Mouse (Mus musculus) gastrocnemius, adult 2 months (tissue): ENCODE measurements at regions not wholly inside any gene's neighbourhood (a gene's known extent, or its start where the extent isn't known, plus 50 kb on each side); places are given as distances from the start of the nearest gene placed in this dataset.
A peak's percentile ranks its signal among the peaks of the same experiment; 100 is the strongest.

ENCODE experiments used
- DNase-seq: peaks from one replicate; pipeline ENCODE4 v3.0.0; 2022
- H3K27ac ChIP-seq: fragments of 200-600 bp; 2 replicates; pipeline ENCODE4 v1.8.1; 2022; ENCODE audit warnings: mild to moderate bottlenecking
- H3K4me3 ChIP-seq: fragments of 200-600 bp; 2 replicates; pipeline ENCODE4 v1.8.1; 2022; ENCODE audit warnings: mild to moderate bottlenecking, moderate library complexity
- CTCF ChIP-seq: fragments of 200-600 bp; IDR thresholded peaks from 2 replicates; pipeline ENCODE4 v1.8.1; 2022; ENCODE audit warnings: antibody characterized with exemption, mild to moderate bottlenecking, moderate library complexity
- intact Hi-C: fragments of 180-260 bp; cut with DNase I; formaldehyde crosslinking; loops from one replicate; pipeline ENCODE4 v1.15.1; 2025

DNA sequence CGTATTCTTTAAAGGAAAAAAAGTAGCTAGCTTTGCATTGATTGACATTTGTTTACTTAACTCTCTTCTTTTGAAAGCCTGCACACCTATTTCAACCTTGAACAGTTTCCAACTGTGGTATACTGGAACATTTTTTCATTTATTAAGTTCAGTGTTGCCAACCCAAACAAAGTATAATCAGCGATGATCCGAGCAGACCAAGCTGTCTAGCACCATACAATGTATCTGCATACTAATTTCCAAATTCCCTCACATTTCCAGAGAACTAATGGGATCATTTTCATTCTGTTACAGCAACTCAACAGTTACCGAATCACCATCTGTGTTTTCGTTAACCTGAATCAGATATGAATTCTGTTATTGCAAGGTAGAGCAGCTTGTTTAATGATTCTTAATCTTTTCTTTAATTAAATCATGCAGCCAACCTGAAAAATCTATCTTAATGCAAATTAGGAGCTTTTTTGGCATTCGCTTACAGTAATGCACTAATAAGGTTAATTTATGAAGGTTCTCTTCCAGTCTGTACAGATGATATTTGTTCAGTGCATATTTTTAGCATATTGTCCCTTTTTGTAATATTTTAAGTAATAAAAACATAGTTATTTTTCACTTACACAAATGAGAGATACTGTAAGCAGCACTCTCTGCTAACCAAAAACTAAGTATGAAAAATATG is 719.5 kb upstream of the Zeb2 start:
- intact Hi-C loops = no loop called here
- Histone ChIP-seq H3K27ac (no peak overlapping the region), H3K4me3 (no peak overlapping the region)
- DNase-seq = no peak
- TF ChIP-seq CTCF = no peak

DNA sequence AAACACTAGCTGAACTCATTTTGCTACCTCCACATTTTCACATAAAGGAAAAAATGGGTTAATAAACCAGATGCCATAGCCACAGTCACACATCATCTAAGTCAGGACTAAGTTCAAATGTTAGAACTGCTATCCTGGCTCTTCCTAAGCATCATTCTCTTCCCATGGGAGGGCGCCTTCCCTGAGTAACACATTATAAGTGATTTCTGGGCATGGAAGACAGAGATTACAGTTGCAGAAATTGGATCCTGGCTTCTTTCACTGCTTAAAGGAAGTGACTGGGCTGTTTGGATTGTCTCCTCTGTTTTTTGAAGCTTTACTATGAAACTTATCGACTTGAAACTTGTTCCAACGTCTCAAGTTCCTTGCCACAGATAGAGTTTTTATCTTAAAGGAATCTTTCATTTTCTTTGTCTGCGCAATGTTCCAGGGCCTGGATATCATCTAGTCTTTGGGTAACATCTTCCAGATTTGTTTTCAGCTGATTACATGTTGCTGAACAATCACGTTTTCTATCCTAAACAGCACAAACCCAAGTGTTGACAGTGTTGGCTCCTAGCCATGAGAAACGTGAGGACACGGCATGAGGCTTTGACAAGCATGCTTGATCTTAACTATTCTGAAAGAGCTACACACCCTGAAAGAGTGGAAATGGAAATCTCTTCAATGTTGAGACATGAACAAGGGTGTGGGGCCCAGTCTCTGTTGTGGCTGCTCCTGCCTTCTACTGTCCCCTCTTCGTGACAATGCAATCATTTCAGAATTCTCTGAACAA is 700.9 kb upstream of the Zeb2 start:
- no peak overlapping the region for H3K4me3 ChIP-seq
- TF ChIP-seq CTCF = no peak
- intact Hi-C loops = no loop called here
- DNase-seq = peak; percentile 23
- H3K27ac ChIP-seq = no peak overlapping the region

- intact Hi-C loops = no loop called here
- DNase-seq = no peak
- Histone ChIP-seq H3K27ac (no peak overlapping the region), H3K4me3 (no peak overlapping the region)
- no peak for TF ChIP-seq CTCF
Measured at GRCm38 (mm10) chr2:45814741-45815140, 697.5 kb upstream of the Zeb2 start.

- H3K27ac ChIP-seq = no peak overlapping the region
- no peak for DNase-seq
- intact Hi-C loops = no loop called here
- TF ChIP-seq CTCF = no peak
- no peak overlapping the region for H3K4me3 ChIP-seq
Measured at GRCm38 (mm10) chr2:45805329-45805728, 688.1 kb upstream of the Zeb2 start.

DNA sequence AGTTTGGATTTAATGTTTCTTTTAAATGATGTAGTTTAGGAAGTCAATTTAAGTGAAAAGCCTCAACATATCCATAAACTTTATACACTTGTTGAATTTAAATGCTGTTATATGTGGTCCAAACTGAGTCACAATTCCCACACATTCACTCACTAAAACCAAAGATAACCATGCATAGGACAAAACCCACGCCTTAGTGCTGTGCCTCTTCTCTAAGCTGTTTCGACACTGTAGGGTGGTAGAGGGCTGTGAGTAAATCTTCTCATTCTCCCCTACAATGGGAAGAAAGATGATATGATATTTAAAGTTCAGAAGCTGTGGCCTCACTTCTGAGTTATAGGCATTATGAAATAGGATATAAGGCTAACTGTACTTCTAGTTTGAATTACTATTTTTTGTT is 682.9 kb upstream of the Zeb2 start:
- no peak for TF ChIP-seq CTCF
- intact Hi-C loops = no loop called here

GRCm38 (mm10) chr2:45793561-45793960 is 676.4 kb upstream of the Zeb2 start:
- TF ChIP-seq CTCF = no peak
- intact Hi-C loops = no loop called here

More for the DNA sequence above, 682.9 kb upstream of the Zeb2 start:
- H3K27ac ChIP-seq = no peak overlapping the region
- no peak for DNase-seq
- no peak overlapping the region for H3K4me3 ChIP-seq

DNA sequence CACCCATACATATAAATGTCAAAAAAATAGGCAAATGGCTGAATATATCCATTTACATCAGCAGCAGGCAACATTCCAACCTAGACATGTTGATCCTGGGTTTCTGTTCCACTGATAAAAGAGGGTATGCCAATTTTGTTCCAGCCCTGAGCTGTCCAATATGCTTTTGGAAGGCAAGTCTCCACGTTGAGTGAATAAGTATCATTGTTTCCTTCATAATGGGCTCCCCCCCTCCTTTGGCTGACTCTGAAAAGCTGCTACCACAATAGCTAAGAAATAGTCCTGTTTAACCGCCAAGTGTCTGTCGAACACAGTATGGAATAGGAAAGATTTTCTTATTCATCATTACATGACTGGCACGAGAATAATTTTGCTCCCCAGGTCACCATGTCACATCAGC is 672.5 kb upstream of the Zeb2 start:
- H3K27ac ChIP-seq = no peak overlapping the region
- intact Hi-C loops = no loop called here
- DNase-seq = no peak
- TF ChIP-seq CTCF = no peak
- H3K4me3 ChIP-seq = no peak overlapping the region

More at GRCm38 (mm10) chr2:45793561-45793960, 676.4 kb upstream of the Zeb2 start:
- H3K27ac ChIP-seq = no peak overlapping the region
- no peak for DNase-seq
- no peak overlapping the region for H3K4me3 ChIP-seq

DNA sequence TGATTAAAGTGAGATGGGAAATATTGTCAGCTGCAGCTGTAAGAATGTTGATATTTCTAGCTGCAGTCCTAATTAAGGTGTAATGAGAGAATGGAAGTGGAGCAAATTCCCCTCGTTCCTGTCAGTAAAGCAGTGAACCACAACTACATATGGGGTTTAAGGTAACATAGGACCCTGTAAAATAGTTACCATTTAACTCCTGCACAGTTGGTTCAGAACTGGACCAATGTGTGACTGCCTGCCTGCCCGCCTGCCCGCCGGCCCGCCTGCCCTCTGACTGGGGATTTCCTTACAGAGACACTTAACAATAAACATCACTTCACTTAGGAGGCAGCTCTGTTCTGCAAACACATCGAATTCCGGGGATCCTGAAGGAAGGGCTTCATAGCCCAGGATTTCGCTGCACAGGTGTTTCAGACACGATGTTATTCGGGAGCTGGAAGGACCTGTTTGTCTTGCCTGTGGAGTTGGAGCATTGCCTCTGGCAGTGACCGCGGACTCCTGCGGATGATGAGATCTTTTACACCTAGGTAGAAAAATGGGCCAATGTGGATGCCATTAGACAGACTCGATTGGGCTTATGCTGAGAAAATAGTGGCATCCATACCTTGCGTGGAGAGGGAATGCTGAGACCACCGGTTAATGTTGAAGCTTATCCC is 670.7 kb upstream of the Zeb2 start:
- no peak for DNase-seq
- no peak overlapping the region for H3K27ac ChIP-seq
- no peak overlapping the region for H3K4me3 ChIP-seq
- intact Hi-C loops = no loop called here
- no peak for TF ChIP-seq CTCF

- Histone ChIP-seq H3K4me3 (no peak overlapping the region), H3K27ac (no peak overlapping the region)
- TF ChIP-seq CTCF = no peak
- DNase-seq = no peak
- intact Hi-C loops = no loop called here
Measured at GRCm38 (mm10) chr2:45786787-45787186, 669.6 kb upstream of the Zeb2 start.

DNA sequence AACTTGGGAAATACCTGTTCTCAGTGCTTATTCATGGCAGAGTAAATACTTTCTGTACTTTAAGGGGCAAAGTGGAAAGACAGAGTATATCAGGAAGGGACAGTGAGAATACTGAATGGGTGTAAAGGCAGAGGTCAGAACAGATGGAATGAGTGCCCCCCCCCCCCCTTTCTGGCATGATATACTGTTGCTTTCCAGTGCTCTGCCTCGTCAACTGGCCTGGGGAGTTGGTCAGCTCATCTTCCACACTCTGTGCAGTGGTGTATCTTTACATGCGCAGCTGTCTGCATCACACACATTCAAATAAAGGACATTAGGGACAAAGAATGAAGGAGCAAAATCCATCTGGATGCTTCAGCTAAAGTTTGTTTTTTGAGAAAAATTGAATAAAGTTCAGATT is 668.5 kb upstream of the Zeb2 start:
- H3K4me3 ChIP-seq = no peak overlapping the region
- no peak for TF ChIP-seq CTCF
- DNase-seq = no peak
- H3K27ac ChIP-seq = no peak overlapping the region
- intact Hi-C loops = no loop called here

GRCm38 (mm10) chr2:45783634-45784412 is 666.6 kb upstream of the Zeb2 start:
- Histone ChIP-seq H3K27ac (no peak overlapping the region), H3K4me3 (no peak overlapping the region)
- TF ChIP-seq CTCF = no peak
- DNase-seq = no peak
- intact Hi-C loops = no loop called here

GRCm38 (mm10) chr2:45777466-45777865 is 660.3 kb upstream of the Zeb2 start:
- peak; percentile 21 for DNase-seq
- Histone ChIP-seq H3K4me3 (no peak overlapping the region), H3K27ac (peak overlapping the region; percentile 62)
- intact Hi-C loops = no loop called here
- no peak for TF ChIP-seq CTCF
